Mouse (Mus musculus) midbrain, postnatal 0 days (tissue): ENCODE results near the gene Tenm4. TPM values are rescaled to one million over a fixed set of nuclear protein-coding genes. Genes with fewer than 3 reads are reported as not detected.

Experiments used
- ATAC-seq: fragments of 200-750 bp; cut with Nextera tagmentation; 2 replicates; pipeline ENCODE4 v1.8.0; 2017; ENCODE audit warnings: moderate number of reproducible peaks, mild to moderate bottlenecking, moderate TSS enrichment, moderate library complexity; ENCODE audit not compliant: low FRiP score
- DNase-seq: peaks from one replicate; pipeline ENCODE4 v3.0.0-alpha.2; 2015; ENCODE audit warnings: low spot score
- H3K27ac ChIP-seq: fragments of 300-500 bp; sonication (generic); 2 replicates; pipeline ENCODE4 v1.5.1; 2014; ENCODE audit warnings: low read depth, mild to moderate bottlenecking, low read length, mixed read lengths
- H3K27me3 ChIP-seq: fragments of 300-500 bp; sonication (generic); 2 replicates; pipeline ENCODE4 v1.6.1; 2014; ENCODE audit warnings: low read length, control low read depth, mixed read lengths; ENCODE audit not compliant: insufficient read depth
- H3K36me3 ChIP-seq: fragments of 300-500 bp; sonication (generic); 2 replicates; pipeline ENCODE4 v1.6.1; 2014; ENCODE audit warnings: low read length, control low read depth, mixed read lengths; ENCODE audit not compliant: insufficient read depth
- H3K4me1 ChIP-seq: fragments of 300-500 bp; sonication (generic); 2 replicates; pipeline ENCODE4 v1.6.1; 2014; ENCODE audit warnings: mild to moderate bottlenecking, control low read depth, antibody characterized with exemption, low read length, mixed read lengths; ENCODE audit not compliant: insufficient read depth
- H3K4me2 ChIP-seq: fragments of 300-500 bp; sonication (generic); 2 replicates; pipeline ENCODE4 v1.6.1; 2014; ENCODE audit warnings: low read depth, mild to moderate bottlenecking, low read length, mixed read lengths; ENCODE audit not compliant: poor library complexity, severe bottlenecking
- H3K4me3 ChIP-seq: fragments of 300-500 bp; sonication (generic); 2 replicates; pipeline ENCODE4 v1.5.1; 2014; ENCODE audit warnings: low read depth, mild to moderate bottlenecking, low read length, moderate library complexity
- H3K9ac ChIP-seq: fragments of 300-500 bp; sonication (generic); replicated peaks from 2 replicates; pipeline ENCODE4 v1.6.1; 2014; ENCODE audit warnings: mild to moderate bottlenecking, low read length, moderate library complexity, mixed read lengths; ENCODE audit not compliant: poor library complexity, severe bottlenecking
- H3K9me3 ChIP-seq: fragments of 300-500 bp; sonication (generic); 2 replicates; pipeline ENCODE4 v1.6.1; 2016; ENCODE audit warnings: low read length, control low read depth
- CTCF ChIP-seq: IDR thresholded peaks from 2 replicates; pipeline ENCODE4 v1.5.1; 2016; ENCODE audit warnings: antibody characterized with exemption, mild to moderate bottlenecking
- WGBS: fragments of 180-500 bp; shearing (Covaris S2); extraction: QIAGEN DNeasy Blood & Tissue Kit; methylation state at CpG from one replicate; pipeline ENCODE4 v1.1.7; 2014; 5-methylcytosine and 5-hydroxymethylcytosine counted together
- polyA plus RNA-seq: library from polyadenylated mRNA; unstranded; fragments of >200 nt; fragmentation: Nextera tagmentation; extraction: Ambion mirVana; gene quantifications from 2 replicates; pipeline ENCODE4 v1.2.1, GENCODE M21; 2015
- total RNA-seq: library from RNA; depleted of rRNA; stranded (reverse); fragments of >200 nt; gene quantifications from 2 replicates; pipeline ENCODE4 v1.2.3, GENCODE M21; 2014

The Tenm4 gene
- total and polyA plus RNA-seq, 2 experiments from 2014 or later = 35.9 to 56.0 TPM

DNA sequence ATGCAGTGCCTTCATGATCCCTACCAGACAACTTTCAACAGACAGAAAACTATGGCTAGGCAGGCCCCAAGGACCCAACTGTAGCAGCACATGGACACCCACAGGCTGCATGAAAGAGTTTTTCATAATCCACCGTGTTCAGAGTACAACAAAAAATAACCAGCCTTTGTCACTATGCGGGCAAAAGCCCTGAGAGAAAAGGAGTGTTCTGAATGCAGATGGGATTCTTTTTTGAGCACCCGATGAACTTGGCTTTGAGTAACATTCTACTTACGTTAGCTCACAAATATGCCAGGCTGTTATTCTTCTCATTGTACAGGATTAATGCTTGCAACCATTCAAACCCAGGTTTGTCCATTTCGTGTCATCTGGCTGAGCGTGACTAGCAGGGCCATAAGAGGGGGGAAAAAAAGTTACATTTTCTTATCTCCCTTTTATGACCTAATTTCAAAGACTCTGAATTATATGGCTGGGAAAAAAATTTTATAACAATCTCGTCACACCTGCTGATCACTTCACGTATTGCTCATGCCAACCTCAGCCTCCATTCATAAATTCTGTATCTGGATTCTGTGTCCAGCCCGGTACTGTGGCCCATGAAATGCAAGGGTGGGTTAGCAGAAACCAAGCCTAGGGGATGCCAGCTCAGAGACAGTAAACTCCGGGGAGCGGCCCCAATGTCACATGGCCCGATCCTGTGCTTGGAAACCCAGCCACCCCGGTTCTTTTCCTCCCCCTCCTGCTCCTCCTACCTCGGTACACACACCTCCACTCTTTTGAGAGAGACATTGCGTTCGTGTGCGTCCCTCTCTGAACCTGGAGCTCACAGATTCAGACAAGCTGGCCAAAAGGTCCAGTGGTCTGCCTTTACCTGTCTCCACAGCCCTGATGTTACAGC, 732.3 kb downstream of the Tenm4 start:
- Histone ChIP-seq H3K9ac (no peak overlapping the region), H3K4me3 (no peak overlapping the region), H3K4me2 (no peak overlapping the region), H3K27me3 (no peaks in the 10 kb centered on the region), H3K4me1 (peaks cover 8% of the 10 kb centered on the region; the same call in 1 of the 2 replicates), H3K9me3 (no peaks in the 10 kb centered on the region), H3K27ac (no peak overlapping the region), H3K36me3 (peaks cover 12% of the 10 kb centered on the region; the same call in 1 of the 2 replicates)
- no peak for TF ChIP-seq CTCF
- WGBS = 61% methylated on average over 17 of the region's 17 CpGs
- ATAC-seq (no peak), DNase-seq (no peak)

DNA sequence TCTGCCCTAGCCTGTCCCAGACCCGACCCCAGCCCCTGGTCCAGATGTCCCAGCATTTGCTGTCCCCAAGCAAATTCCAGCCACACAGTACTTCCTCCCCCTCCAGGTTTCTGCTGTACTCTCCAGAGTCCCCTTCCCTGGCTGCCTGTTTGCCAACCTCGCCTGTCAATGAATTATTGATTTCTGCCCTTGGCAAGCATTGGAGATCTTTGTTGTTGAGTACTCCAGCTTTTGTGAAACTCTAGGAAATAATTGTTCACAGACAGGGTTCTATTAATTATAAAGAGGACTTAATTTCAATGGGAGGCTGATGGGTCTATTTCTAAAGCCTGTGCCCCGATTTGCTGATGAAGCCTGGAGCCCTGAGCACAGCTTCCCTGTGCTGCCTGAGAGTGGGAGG, 733.4 kb downstream of the Tenm4 start:
- no peak overlapping the region for H3K9ac ChIP-seq
- H3K36me3 ChIP-seq = peaks cover 12% of the 10 kb centered on the region; the same call in 1 of the 2 replicates
- H3K27ac ChIP-seq = no peak overlapping the region
- H3K27me3 ChIP-seq = no peaks in the 10 kb centered on the region
- no peak for DNase-seq
- ATAC-seq = no peak
- H3K9me3 ChIP-seq = no peaks in the 10 kb centered on the region
- no peak overlapping the region for H3K4me3 ChIP-seq
- TF ChIP-seq CTCF = no peak
- H3K4me2 ChIP-seq = no peak overlapping the region
- 38% methylated on average over 3 of the region's 3 CpGs for WGBS
- H3K4me1 ChIP-seq = no peaks in the 10 kb centered on the region

DNA sequence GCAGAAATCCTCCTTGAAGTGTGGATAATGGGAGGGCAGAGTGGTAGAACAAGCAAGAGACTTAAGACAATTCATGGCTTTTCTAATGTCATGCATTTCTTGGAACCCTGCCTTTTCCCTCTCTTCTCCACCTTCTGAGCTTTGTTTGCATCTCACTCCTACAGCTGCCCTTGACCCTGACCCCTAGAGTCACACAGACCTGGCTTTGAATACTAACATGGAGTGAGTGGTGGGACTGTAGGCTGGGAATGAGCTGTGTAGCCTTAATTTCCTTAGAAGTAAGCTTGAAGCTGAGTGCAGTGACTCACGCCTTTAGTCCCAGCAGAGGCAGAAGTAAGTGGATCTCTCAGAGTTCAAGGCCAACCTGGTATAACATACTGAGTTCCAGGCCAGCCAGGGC, 733.9 kb downstream of the Tenm4 start:
- WGBS = 97% methylated on average over 1 of the region's 1 CpGs
- Histone ChIP-seq H3K27me3 (no peaks in the 10 kb centered on the region), H3K9ac (no peak overlapping the region), H3K9me3 (no peaks in the 10 kb centered on the region), H3K36me3 (peaks cover 12% of the 10 kb centered on the region; the same call in 1 of the 2 replicates), H3K27ac (no peak overlapping the region), H3K4me1 (no peaks in the 10 kb centered on the region), H3K4me2 (no peak overlapping the region), H3K4me3 (no peak overlapping the region)
- DNase-seq = no peak
- ATAC-seq = no peak
- TF ChIP-seq CTCF = no peak

DNA sequence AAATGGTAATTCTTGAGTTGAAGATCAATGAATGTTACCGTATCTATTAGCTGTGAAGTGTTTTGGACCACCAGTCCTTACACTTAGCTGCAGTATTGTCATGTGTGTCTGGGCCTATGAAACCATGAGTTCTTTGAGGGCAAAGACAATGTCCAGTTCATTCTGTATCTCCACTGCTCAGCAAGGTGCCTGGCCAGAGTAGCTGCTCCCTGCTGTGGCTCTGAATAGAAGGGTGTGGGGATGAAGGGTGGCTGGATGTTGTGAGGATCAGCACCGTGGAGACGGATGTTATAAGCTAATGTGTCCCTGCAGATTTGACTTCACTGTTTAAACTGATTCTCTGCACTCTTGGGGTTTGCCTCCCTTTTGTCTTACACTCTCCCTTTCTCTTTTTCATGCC, 734.4 kb downstream of the Tenm4 start:
- TF ChIP-seq CTCF = no peak
- Histone ChIP-seq H3K4me2 (no peak overlapping the region), H3K4me1 (no peaks in the 10 kb centered on the region), H3K36me3 (peaks cover 12% of the 10 kb centered on the region; the same call in 1 of the 2 replicates), H3K27ac (no peak overlapping the region), H3K9me3 (no peaks in the 10 kb centered on the region), H3K9ac (no peak overlapping the region), H3K27me3 (no peaks in the 10 kb centered on the region), H3K4me3 (no peak overlapping the region)
- DNase-seq (no peak), ATAC-seq (no peak)
- 55% methylated on average over 3 of the region's 3 CpGs for WGBS

DNA sequence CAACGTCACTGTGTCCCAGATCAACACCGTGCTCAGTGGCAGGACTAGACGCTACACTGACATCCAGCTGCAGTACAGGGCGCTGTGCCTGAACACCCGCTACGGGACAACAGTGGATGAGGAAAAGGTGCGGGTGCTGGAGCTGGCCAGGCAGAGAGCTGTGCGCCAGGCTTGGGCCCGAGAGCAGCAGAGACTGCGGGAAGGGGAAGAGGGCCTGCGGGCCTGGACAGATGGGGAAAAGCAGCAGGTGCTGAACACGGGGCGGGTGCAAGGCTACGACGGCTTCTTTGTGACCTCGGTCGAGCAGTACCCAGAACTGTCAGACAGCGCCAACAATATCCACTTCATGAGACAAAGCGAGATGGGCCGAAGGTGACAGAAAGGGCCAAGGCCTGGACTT, 735.2 kb downstream of the Tenm4 start:
- 88% methylated on average over 20 of the region's 20 CpGs for WGBS
- Histone ChIP-seq H3K9me3 (no peaks in the 10 kb centered on the region), H3K27ac (no peak overlapping the region), H3K4me1 (no peaks in the 10 kb centered on the region), H3K4me3 (no peak overlapping the region), H3K27me3 (no peaks in the 10 kb centered on the region), H3K9ac (no peak overlapping the region), H3K36me3 (peaks cover 12% of the 10 kb centered on the region; the same call in 1 of the 2 replicates), H3K4me2 (no peak overlapping the region)
- no peak for ATAC-seq
- no peak for TF ChIP-seq CTCF
- DNase-seq = no peak

DNA sequence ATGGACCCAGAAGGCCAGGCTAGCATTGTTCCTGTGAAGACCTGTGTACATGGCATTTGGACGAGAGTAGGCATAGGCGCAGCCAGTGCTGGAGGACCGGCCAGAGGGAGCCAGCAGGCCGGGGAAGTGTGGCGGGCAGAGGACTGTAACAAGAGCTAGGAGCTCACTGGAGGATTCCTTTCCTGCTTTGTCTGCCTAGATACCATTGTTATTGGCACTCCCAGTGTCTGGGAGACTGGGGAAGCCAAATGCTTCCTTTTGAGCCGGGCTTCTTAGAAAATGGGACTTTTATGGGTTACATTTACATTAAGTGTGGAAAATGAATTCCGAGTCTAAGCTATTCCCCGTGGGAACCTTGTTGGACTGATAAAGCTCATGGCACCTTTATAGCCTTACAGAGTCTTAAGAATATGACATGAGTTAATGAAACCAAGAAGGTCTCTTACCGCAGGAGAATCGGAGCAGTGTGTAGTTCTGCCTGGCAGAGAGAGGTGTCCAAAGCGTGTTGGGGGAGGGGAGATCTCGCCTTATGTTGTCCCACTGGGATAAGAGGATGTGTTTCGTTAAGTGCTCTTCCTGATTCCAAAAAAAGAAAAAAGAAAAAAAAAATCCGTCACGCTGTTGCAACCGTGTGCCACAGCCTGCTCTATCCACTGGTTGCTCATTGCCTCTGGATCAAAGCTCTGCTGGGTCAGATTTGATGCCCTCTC, 737.1 kb downstream of the Tenm4 start:
- ATAC-seq = no peak
- no peaks in the 10 kb centered on the region for H3K9me3 ChIP-seq
- DNase-seq = no peak
- no peak overlapping the region for H3K27ac ChIP-seq
- TF ChIP-seq CTCF = no peak
- no peaks in the 10 kb centered on the region for H3K27me3 ChIP-seq
- H3K4me2 ChIP-seq = no peak overlapping the region
- H3K4me3 ChIP-seq = no peak overlapping the region
- no peaks in the 10 kb centered on the region for H3K4me1 ChIP-seq
- peaks cover 8% of the 10 kb centered on the region; the same call in 1 of the 2 replicates for H3K36me3 ChIP-seq
- whole genome bisulfite sequencing = 56% methylated on average over 16 of the region's 16 CpGs
- no peak overlapping the region for H3K9ac ChIP-seq
